In genomic region chr10:75882433-75883231, GRCm38 (mm10) we compare ENCODE assay signal across 8 mouse cellular contexts. TPM values are rescaled to one million over a fixed set of nuclear protein-coding genes. Genes with fewer than 3 reads are reported as not detected.
DNase-seq lines count a peak whose midpoint lies in the region; ATAC-seq and TF ChIP-seq lines count a peak whose summit lies in the region.

No protein-coding gene starts in this region.

- peak overlapping the region; percentile 2; the same call in 1 of the 2 replicates for H3K4me2 ChIP-seq in liver, embryonic 12.5 days

- no peak overlapping the region for H3K9ac ChIP-seq in liver, embryonic 12.5 days

- no peaks in the 10 kb centered on the region for H3K4me1 ChIP-seq in cerebellum, adult 2 months (ENCODE audit: control insufficient read depth, insufficient read depth, low read length)
- peaks cover 12% of the 10 kb centered on the region for H3K4me1 ChIP-seq in testis, adult 2 months (ENCODE audit: control insufficient read depth, insufficient read depth, low read length)
- H3K4me1 ChIP-seq in liver, embryonic 12.5 days: peaks cover 6% of the 10 kb centered on the region; the same call in 1 of the 2 replicates

- H3K36me3 ChIP-seq in testis, adult 2 months (ENCODE audit: control insufficient read depth, insufficient read depth, low read length): no peaks in the 10 kb centered on the region
- no peaks in the 10 kb centered on the region for H3K36me3 ChIP-seq in liver, embryonic 12.5 days

- no peak for TF ChIP-seq POLR2A in cerebellum, adult 2 months (IDR thresholded peaks at IDR 0.05; ENCODE audit: borderline replicate concordance, insufficient read depth, low read length)
- TF ChIP-seq POLR2A in testis, adult 2 months (IDR thresholded peaks at IDR 0.05; ENCODE audit: control insufficient read depth, low read depth, low read length): no peak

- H3K9me3 ChIP-seq in liver, embryonic 12.5 days (replicated peaks): no peaks in the 10 kb centered on the region

- 35% methylated on average over 15 of the region's 15 CpGs for WGBS in cerebellum, adult 2 months
- WGBS in liver, embryonic 12.5 days (ENCODE audit: insufficient replicate concordance): 13% methylated on average over 15 of the region's 15 CpGs

- no peak overlapping the region for H3K27ac ChIP-seq in cerebellum, adult 2 months (ENCODE audit: insufficient read depth, low read length)
- H3K27ac ChIP-seq in testis, adult 2 months (ENCODE audit: control insufficient read depth, insufficient read depth, low read depth, low read length): peak overlapping the region; percentile 87
- peak overlapping the region; percentile 66 for H3K27ac ChIP-seq in liver, embryonic 12.5 days

- TF ChIP-seq CTCF in cerebellum, adult 2 months (IDR thresholded peaks at IDR 0.05; ENCODE audit: borderline replicate concordance, insufficient read depth, low read depth, low read length): no peak
- TF ChIP-seq CTCF in testis, adult 2 months (IDR thresholded peaks at IDR 0.05; ENCODE audit: control insufficient read depth, insufficient read depth, insufficient replicate concordance, low read depth, low read length): no peak

- peak overlapping the region; percentile 33 for H3K4me3 ChIP-seq in cerebellum, adult 2 months (replicated peaks; ENCODE audit: insufficient read depth, low read depth, low read length)
- peak overlapping the region; percentile 60 for H3K4me3 ChIP-seq in testis, adult 2 months (ENCODE audit: control insufficient read depth, low read depth, low read length)
- H3K4me3 ChIP-seq in liver, embryonic 12.5 days: no peak overlapping the region

- no peaks in the 10 kb centered on the region for H3K27me3 ChIP-seq in cerebellum, adult 2 months (ENCODE audit: control insufficient read depth, insufficient read depth, low read length)
- no peaks in the 10 kb centered on the region for H3K27me3 ChIP-seq in testis, adult 2 months (ENCODE audit: control insufficient read depth, insufficient read depth, low read length)
- peaks cover 29% of the 10 kb centered on the region for H3K27me3 ChIP-seq in liver, embryonic 12.5 days (replicated peaks)

- no peak for DNase-seq in cerebellum, adult 2 months
- no peak for DNase-seq in cerebellum, postnatal 14 days
- DNase-seq in testis, postnatal 14 days (ENCODE audit: low spot score): no peak
- DNase-seq in thymus, postnatal 4 days: no peak
- DNase-seq in adrenal gland, postnatal 10 days: no peak

- ATAC-seq in liver, embryonic 12.5 days: peak; percentile 53
- no peak for ATAC-seq in cerebellum, adult (ENCODE audit: insufficient number of reproducible peaks, low FRiP score, low TSS enrichment)

RNA-seq across cellular contexts. Expression of gene Derl3, which starts 10.6 kb away (rescaled TPM):
- polyA plus RNA-seq in cerebellum, adult 2 months (2012; rRNA removed): 3.4 TPM in 2 replicates
- polyA plus RNA-seq in testis, adult 2 months (2012; rRNA removed): 120 and 145 TPM in 2 replicates
- polyA plus RNA-seq in liver, embryonic 12.5 days (2016; fragmentation: Nextera tagmentation; extraction: Ambion mirVana): 1.4 and 2.5 TPM in 2 replicates
- total RNA-seq in adrenal gland, postnatal 10 days (2021): 1 to 10 TPM in 1 of 2 experiments, under 1 TPM in 1; 0.91 to 1.3 TPM

RNA-seq across cellular contexts. Expression of gene Mif, which starts 22.6 kb away (rescaled TPM):
- polyA plus RNA-seq in cerebellum, adult 2 months (2012; rRNA removed): 1,309 and 1,339 TPM in 2 replicates
- polyA plus RNA-seq in testis, adult 2 months (2012; rRNA removed): 261 and 275 TPM in 2 replicates
- polyA plus RNA-seq in liver, embryonic 12.5 days (2016; fragmentation: Nextera tagmentation; extraction: Ambion mirVana): 1,383 and 1,459 TPM in 2 replicates
- 100 to 1,000 TPM; 267 to 281 TPM for total RNA-seq in adrenal gland, postnatal 10 days (2021)

RNA-seq across cellular contexts. Expression of gene Smarcb1, which starts 38.8 kb away (rescaled TPM):
- 78.5 and 82.1 TPM in 2 replicates for polyA plus RNA-seq in cerebellum, adult 2 months (2012; rRNA removed)
- polyA plus RNA-seq in testis, adult 2 months (2012; rRNA removed): 41.7 and 43.9 TPM in 2 replicates
- 99.1 and 109 TPM in 2 replicates for polyA plus RNA-seq in liver, embryonic 12.5 days (2016; fragmentation: Nextera tagmentation; extraction: Ambion mirVana)
- 10 to 100 TPM; 70.4 to 73.0 TPM for total RNA-seq in adrenal gland, postnatal 10 days (2021)

RNA-seq across cellular contexts. Expression of gene Gstt2, which starts 45.4 kb away (rescaled TPM):
- polyA plus RNA-seq in cerebellum, adult 2 months (2012; rRNA removed): 21.0 and 26.6 TPM in 2 replicates
- 159 and 168 TPM in 2 replicates for polyA plus RNA-seq in testis, adult 2 months (2012; rRNA removed)
- 32.8 and 33.9 TPM in 2 replicates for polyA plus RNA-seq in liver, embryonic 12.5 days (2016; fragmentation: Nextera tagmentation; extraction: Ambion mirVana)
- total RNA-seq in adrenal gland, postnatal 10 days (2021): 10 to 100 TPM; 38.2 to 45.8 TPM

RNA-seq across cellular contexts. Expression of gene Chchd10, which starts 50.3 kb away (rescaled TPM):
- polyA plus RNA-seq in cerebellum, adult 2 months (2012; rRNA removed): 567 and 609 TPM in 2 replicates
- polyA plus RNA-seq in testis, adult 2 months (2012; rRNA removed): 64.5 and 78.9 TPM in 2 replicates
- 101 and 103 TPM in 2 replicates for polyA plus RNA-seq in liver, embryonic 12.5 days (2016; fragmentation: Nextera tagmentation; extraction: Ambion mirVana)
- total RNA-seq in adrenal gland, postnatal 10 days (2021): 1,000 to 10,000 TPM; 1,348 to 1,353 TPM

Comparison
In these comparisons a context has a peak if more than half of its experiments do, and no peak if none do; other contexts are left out.
1. RNA of gene Derl3, which starts 10.6 kb away (polyA plus RNA-seq): 120 to 145 TPM in testis, adult 2 months; 3.4 TPM in cerebellum, adult 2 months and 1.4 to 2.5 TPM in liver, embryonic 12.5 days; every median in the first group is over 10 times any median in the second.